Mouse (Mus musculus) ES-Bruce4 (cell line): ENCODE data around the gene Akap6. TPM values are rescaled to one million over a fixed set of nuclear protein-coding genes. Genes with fewer than 3 reads are reported as not detected.

Source experiments
- H3K27ac ChIP-seq: 2 replicates; pipeline ENCODE4 v1.5.1; 2012; ENCODE audit warnings: low read length, inconsistent platforms; ENCODE audit not compliant: insufficient read depth
- H3K27me3 ChIP-seq: 2 replicates; pipeline ENCODE4 v1.6.1; 2012; ENCODE audit warnings: mild to moderate bottlenecking, low read length, inconsistent platforms; ENCODE audit not compliant: control insufficient read depth, poor library complexity, insufficient read depth, severe bottlenecking
- H3K36me3 ChIP-seq: 2 replicates; pipeline ENCODE4 v1.6.1; 2012; ENCODE audit warnings: inconsistent platforms, mild to moderate bottlenecking, low read length, moderate library complexity; ENCODE audit not compliant: control insufficient read depth, poor library complexity, insufficient read depth, severe bottlenecking
- H3K4me1 ChIP-seq: one replicate; pipeline ENCODE4 v1.8.1; 2011; ENCODE audit warnings: low read length; ENCODE audit not compliant: control insufficient read depth, insufficient read depth
- H3K4me3 ChIP-seq: 2 replicates; pipeline ENCODE4 v1.5.1; 2011; ENCODE audit warnings: low read depth, mild to moderate bottlenecking, low read length
- H3K9ac ChIP-seq: 2 replicates; pipeline ENCODE4 v1.6.1; 2012; ENCODE audit warnings: low read depth, mild to moderate bottlenecking, inconsistent platforms; ENCODE audit not compliant: poor library complexity, severe bottlenecking
- H3K9me3 ChIP-seq: replicated peaks from 2 replicates; pipeline ENCODE4 v1.6.1; 2012; ENCODE audit warnings: mild to moderate bottlenecking, low read length, inconsistent platforms; ENCODE audit not compliant: control insufficient read depth, poor library complexity, insufficient read depth, severe bottlenecking
- CTCF ChIP-seq: IDR thresholded peaks from one replicate; pipeline ENCODE4 v1.8.1; 2011; ENCODE audit warnings: low read depth, low read length
- EP300 ChIP-seq: IDR thresholded peaks from 2 replicates; pipeline ENCODE4 v1.6.1; 2011; ENCODE audit warnings: low read depth, low read length; ENCODE audit not compliant: insufficient read depth
- POLR2A ChIP-seq: IDR thresholded peaks from one replicate; pipeline ENCODE4 v1.8.1; 2011; ENCODE audit warnings: low read length; ENCODE audit not compliant: insufficient read depth
- polyA plus RNA-seq: library from polyadenylated mRNA; stranded (reverse); fragments of >200 nt; gene quantifications from 2 replicates; pipeline ENCODE4 v1.2.4, GENCODE M21; 2011; ENCODE audit warnings: low read depth; ENCODE audit not compliant: missing spikeins, insufficient read depth, insufficient read length

The Akap6 gene
- polyA plus RNA-seq, 1 experiment: 0.06 TPM

- H3K4me1 ChIP-seq: no peaks in the 10 kb centered on the region
- H3K9me3 ChIP-seq: no peaks in the 10 kb centered on the region
- no peak overlapping the region for H3K9ac ChIP-seq
- H3K27ac ChIP-seq: no peak overlapping the region
- H3K27me3 ChIP-seq: no peaks in the 10 kb centered on the region
- TF ChIP-seq POLR2A (no peak), EP300 (no peak), CTCF (no peak)
- H3K36me3 ChIP-seq: no peaks in the 10 kb centered on the region
- no peak overlapping the region for H3K4me3 ChIP-seq
Observed at GRCm38 (mm10) chr12:52845982-52846381, 146.8 kb downstream of the Akap6 start.

- H3K9ac ChIP-seq: no peak overlapping the region
- no peaks in the 10 kb centered on the region for H3K36me3 ChIP-seq
- TF ChIP-seq EP300: no peak
- no peak for TF ChIP-seq POLR2A
- no peak for TF ChIP-seq CTCF
- no peak overlapping the region for H3K27ac ChIP-seq
- H3K4me3 ChIP-seq: no peak overlapping the region
- no peaks in the 10 kb centered on the region for H3K9me3 ChIP-seq
- H3K27me3 ChIP-seq: no peaks in the 10 kb centered on the region
- no peaks in the 10 kb centered on the region for H3K4me1 ChIP-seq
Observed at GRCm38 (mm10) chr12:52847020-52847419, 147.8 kb downstream of the Akap6 start.

- no peaks in the 10 kb centered on the region for H3K9me3 ChIP-seq
- TF ChIP-seq EP300 (no peak), POLR2A (no peak), CTCF (no peak)
- H3K4me1 ChIP-seq: no peaks in the 10 kb centered on the region
- no peaks in the 10 kb centered on the region for H3K27me3 ChIP-seq
- no peak overlapping the region for H3K27ac ChIP-seq
- H3K9ac ChIP-seq: no peak overlapping the region
- no peak overlapping the region for H3K4me3 ChIP-seq
- no peaks in the 10 kb centered on the region for H3K36me3 ChIP-seq
Observed at GRCm38 (mm10) chr12:52847830-52848518, 148.8 kb downstream of the Akap6 start.

- Histone ChIP-seq H3K36me3 (no peaks in the 10 kb centered on the region), H3K4me1 (no peaks in the 10 kb centered on the region), H3K4me3 (no peak overlapping the region), H3K9ac (no peak overlapping the region), H3K27me3 (no peaks in the 10 kb centered on the region), H3K27ac (no peak overlapping the region), H3K9me3 (no peaks in the 10 kb centered on the region)
- TF ChIP-seq CTCF (no peak), EP300 (no peak), POLR2A (no peak)
Observed at GRCm38 (mm10) chr12:52848519-52848855, 149.3 kb downstream of the Akap6 start.

GRCm38 (mm10) chr12:52849297-52849696, 150.1 kb downstream of the Akap6 start:
- Histone ChIP-seq H3K9ac (no peak overlapping the region), H3K27me3 (no peaks in the 10 kb centered on the region), H3K27ac (no peak overlapping the region), H3K4me1 (no peaks in the 10 kb centered on the region), H3K36me3 (no peaks in the 10 kb centered on the region), H3K4me3 (no peak overlapping the region), H3K9me3 (no peaks in the 10 kb centered on the region)
- TF ChIP-seq CTCF (no peak), POLR2A (no peak), EP300 (no peak)

- Histone ChIP-seq H3K27ac (no peak overlapping the region), H3K27me3 (no peaks in the 10 kb centered on the region), H3K9ac (no peak overlapping the region), H3K36me3 (no peaks in the 10 kb centered on the region), H3K9me3 (no peaks in the 10 kb centered on the region), H3K4me1 (no peaks in the 10 kb centered on the region), H3K4me3 (no peak overlapping the region)
- TF ChIP-seq EP300 (no peak), POLR2A (no peak), CTCF (no peak)
Observed at GRCm38 (mm10) chr12:52850332-52851036, 151.3 kb downstream of the Akap6 start.
